Mouse (Mus musculus) midbrain, postnatal 0 days (tissue): ENCODE data around the gene Casq2. TPM values are rescaled to one million over a fixed set of nuclear protein-coding genes. Genes with fewer than 3 reads are reported as not detected.

ENCODE experiments used
- ATAC-seq: fragments of 200-750 bp; cut with Nextera tagmentation; 2 replicates; pipeline ENCODE4 v1.8.0; 2017; ENCODE audit warnings: moderate number of reproducible peaks, mild to moderate bottlenecking, moderate TSS enrichment, moderate library complexity; ENCODE audit not compliant: low FRiP score
- DNase-seq: peaks from one replicate; pipeline ENCODE4 v3.0.0-alpha.2; 2015; ENCODE audit warnings: low spot score
- H3K27ac ChIP-seq: fragments of 300-500 bp; sonication (generic); 2 replicates; pipeline ENCODE4 v1.5.1; 2014; ENCODE audit warnings: low read depth, mild to moderate bottlenecking, low read length, mixed read lengths
- H3K27me3 ChIP-seq: fragments of 300-500 bp; sonication (generic); 2 replicates; pipeline ENCODE4 v1.6.1; 2014; ENCODE audit warnings: low read length, control low read depth, mixed read lengths; ENCODE audit not compliant: insufficient read depth
- H3K36me3 ChIP-seq: fragments of 300-500 bp; sonication (generic); 2 replicates; pipeline ENCODE4 v1.6.1; 2014; ENCODE audit warnings: low read length, control low read depth, mixed read lengths; ENCODE audit not compliant: insufficient read depth
- H3K4me1 ChIP-seq: fragments of 300-500 bp; sonication (generic); 2 replicates; pipeline ENCODE4 v1.6.1; 2014; ENCODE audit warnings: mild to moderate bottlenecking, control low read depth, antibody characterized with exemption, low read length, mixed read lengths; ENCODE audit not compliant: insufficient read depth
- H3K4me2 ChIP-seq: fragments of 300-500 bp; sonication (generic); 2 replicates; pipeline ENCODE4 v1.6.1; 2014; ENCODE audit warnings: low read depth, mild to moderate bottlenecking, low read length, mixed read lengths; ENCODE audit not compliant: poor library complexity, severe bottlenecking
- H3K4me3 ChIP-seq: fragments of 300-500 bp; sonication (generic); 2 replicates; pipeline ENCODE4 v1.5.1; 2014; ENCODE audit warnings: low read depth, mild to moderate bottlenecking, low read length, moderate library complexity
- H3K9ac ChIP-seq: fragments of 300-500 bp; sonication (generic); replicated peaks from 2 replicates; pipeline ENCODE4 v1.6.1; 2014; ENCODE audit warnings: mild to moderate bottlenecking, low read length, moderate library complexity, mixed read lengths; ENCODE audit not compliant: poor library complexity, severe bottlenecking
- H3K9me3 ChIP-seq: fragments of 300-500 bp; sonication (generic); 2 replicates; pipeline ENCODE4 v1.6.1; 2016; ENCODE audit warnings: low read length, control low read depth
- CTCF ChIP-seq: IDR thresholded peaks from 2 replicates; pipeline ENCODE4 v1.5.1; 2016; ENCODE audit warnings: antibody characterized with exemption, mild to moderate bottlenecking
- WGBS: fragments of 180-500 bp; shearing (Covaris S2); extraction: QIAGEN DNeasy Blood & Tissue Kit; methylation state at CpG from one replicate; pipeline ENCODE4 v1.1.7; 2014; 5-methylcytosine and 5-hydroxymethylcytosine counted together
- polyA plus RNA-seq: library from polyadenylated mRNA; unstranded; fragments of >200 nt; fragmentation: Nextera tagmentation; extraction: Ambion mirVana; gene quantifications from 2 replicates; pipeline ENCODE4 v1.2.1, GENCODE M21; 2015
- total RNA-seq: library from RNA; depleted of rRNA; stranded (reverse); fragments of >200 nt; gene quantifications from 2 replicates; pipeline ENCODE4 v1.2.3, GENCODE M21; 2014

The Casq2 gene
- total and polyA plus RNA-seq, 2 experiments from 2014 or later = 0.84 to 0.93 TPM

- Histone ChIP-seq H3K9me3 (no peaks in the 10 kb centered on the region), H3K27ac (no peak overlapping the region), H3K36me3 (no peaks in the 10 kb centered on the region), H3K9ac (no peak overlapping the region), H3K4me1 (no peaks in the 10 kb centered on the region), H3K27me3 (no peaks in the 10 kb centered on the region), H3K4me2 (no peak overlapping the region), H3K4me3 (no peak overlapping the region)
- no peak for TF ChIP-seq CTCF
- no peak for DNase-seq
- no peak for ATAC-seq
- WGBS = 73% methylated on average over 13 of the region's 13 CpGs
Observed at GRCm38 (mm10) chr3:102084833-102085491, 1.3 kb upstream of the Casq2 start.

- no peaks in the 10 kb centered on the region for H3K4me1 ChIP-seq
- DNase-seq (no peak), ATAC-seq (no peak)
- no peaks in the 10 kb centered on the region for H3K9me3 ChIP-seq
- H3K4me2 ChIP-seq = no peak overlapping the region
- H3K27ac ChIP-seq = no peak overlapping the region
- no peaks in the 10 kb centered on the region for H3K27me3 ChIP-seq
- no peak overlapping the region for H3K4me3 ChIP-seq
- 47% methylated on average over 12 of the region's 12 CpGs for WGBS
- no peak overlapping the region for H3K9ac ChIP-seq
- TF ChIP-seq CTCF = no peak
- H3K36me3 ChIP-seq = no peaks in the 10 kb centered on the region
Observed at GRCm38 (mm10) chr3:102085719-102086118, 496 bp upstream of the Casq2 start.

GRCm38 (mm10) chr3:102094841-102095240 lies 8.6 kb downstream of the Casq2 start:
- no peaks in the 10 kb centered on the region for H3K27me3 ChIP-seq
- no peak overlapping the region for H3K27ac ChIP-seq
- no peak for TF ChIP-seq CTCF
- no peaks in the 10 kb centered on the region for H3K9me3 ChIP-seq
- H3K9ac ChIP-seq = no peak overlapping the region
- H3K36me3 ChIP-seq = no peaks in the 10 kb centered on the region
- WGBS = 90% methylated on average over 3 of the region's 3 CpGs
- no peaks in the 10 kb centered on the region for H3K4me1 ChIP-seq
- no peak overlapping the region for H3K4me2 ChIP-seq
- no peak overlapping the region for H3K4me3 ChIP-seq
- ATAC-seq = no peak
- DNase-seq = no peak

- Histone ChIP-seq H3K36me3 (no peaks in the 10 kb centered on the region), H3K27ac (no peak overlapping the region), H3K4me1 (no peaks in the 10 kb centered on the region), H3K4me2 (no peak overlapping the region), H3K9me3 (no peaks in the 10 kb centered on the region), H3K9ac (no peak overlapping the region), H3K4me3 (no peak overlapping the region), H3K27me3 (no peaks in the 10 kb centered on the region)
- WGBS = 91% methylated on average over 5 of the region's 5 CpGs
- ATAC-seq (no peak), DNase-seq (peak; percentile 22)
- TF ChIP-seq CTCF = no peak
Observed at GRCm38 (mm10) chr3:102095412-102095811, 9.2 kb downstream of the Casq2 start.

DNA sequence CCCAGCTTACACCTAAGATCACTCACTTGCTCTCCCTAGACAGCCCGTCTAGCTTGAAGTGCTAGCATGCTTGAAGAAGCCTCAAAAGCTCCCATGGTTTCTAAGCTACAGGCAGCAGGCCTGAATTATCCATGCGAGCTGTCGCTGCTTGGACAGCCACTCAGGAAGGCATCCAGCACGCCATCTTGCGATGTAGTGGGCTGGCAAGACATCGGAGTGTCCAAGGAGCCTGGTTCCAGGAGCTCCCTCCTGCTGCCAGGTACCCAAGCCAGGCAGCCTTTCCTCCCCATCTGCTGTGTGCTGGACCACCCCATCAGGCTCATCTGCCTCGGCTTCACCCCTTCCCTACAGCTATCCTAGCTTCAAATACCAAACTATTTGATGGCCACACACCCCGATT lies 10.2 kb downstream of the Casq2 start:
- no peak overlapping the region for H3K27ac ChIP-seq
- H3K4me3 ChIP-seq = no peak overlapping the region
- no peaks in the 10 kb centered on the region for H3K27me3 ChIP-seq
- H3K36me3 ChIP-seq = no peaks in the 10 kb centered on the region
- no peak for TF ChIP-seq CTCF
- H3K9ac ChIP-seq = no peak overlapping the region
- ATAC-seq (0 out of 2 replicates have a peak, but pooled peaks have one; percentile 23), DNase-seq (peak; percentile 37)
- H3K4me1 ChIP-seq = no peaks in the 10 kb centered on the region
- no peaks in the 10 kb centered on the region for H3K9me3 ChIP-seq
- no peak overlapping the region for H3K4me2 ChIP-seq
- 87% methylated on average over 8 of the region's 8 CpGs for WGBS

DNA sequence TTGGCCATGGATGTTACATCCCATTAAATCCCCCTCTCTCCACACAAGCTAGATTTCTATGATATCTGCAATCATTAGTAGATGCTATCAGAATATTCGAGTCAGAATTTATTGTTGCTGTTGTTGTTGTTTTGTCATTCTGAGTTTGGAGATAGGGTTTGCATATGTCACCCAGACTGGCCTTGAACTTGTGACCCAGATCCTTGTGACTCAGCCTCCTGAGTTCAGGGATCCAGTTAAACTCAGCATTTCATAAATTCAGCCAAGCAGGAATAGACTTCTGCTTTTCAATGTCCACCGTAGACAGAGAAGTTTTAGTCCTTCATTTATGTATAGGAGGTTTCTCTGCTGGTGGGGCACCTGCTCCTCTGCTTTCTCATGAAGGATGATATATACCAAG lies 10.8 kb downstream of the Casq2 start:
- Histone ChIP-seq H3K36me3 (no peaks in the 10 kb centered on the region), H3K9ac (no peak overlapping the region), H3K4me2 (no peak overlapping the region), H3K9me3 (no peaks in the 10 kb centered on the region), H3K4me3 (no peak overlapping the region), H3K27ac (no peak overlapping the region), H3K4me1 (no peaks in the 10 kb centered on the region), H3K27me3 (no peaks in the 10 kb centered on the region)
- DNase-seq = no peak
- 92% methylated on average over 2 of the region's 2 CpGs for WGBS
- TF ChIP-seq CTCF = no peak
- no peak for ATAC-seq
